Mouse (Mus musculus) cortical plate, adult 2 months (tissue): ENCODE data around the gene Sec22a. TPM values are rescaled to one million over a fixed set of nuclear protein-coding genes. Genes with fewer than 3 reads are reported as not detected.

Experiments
- H3K27ac ChIP-seq: fragments of 200-500 bp; 2 replicates; pipeline ENCODE4 v1.5.1; 2012; ENCODE audit warnings: low read length, control low read depth, inconsistent platforms; ENCODE audit not compliant: insufficient read depth
- H3K4me1 ChIP-seq: fragments of 200-500 bp; 2 replicates; pipeline ENCODE4 v1.6.1; 2011; ENCODE audit warnings: low read length; ENCODE audit not compliant: control insufficient read depth, insufficient read depth
- H3K4me3 ChIP-seq: fragments of 200-500 bp; 2 replicates; pipeline ENCODE4 v1.5.1; 2011; ENCODE audit warnings: mild to moderate bottlenecking, low read length, control low read depth; ENCODE audit not compliant: insufficient read depth
- CTCF ChIP-seq: fragments of 200-500 bp; IDR thresholded peaks from 2 replicates; pipeline ENCODE4 v1.5.1; 2011; ENCODE audit warnings: mild to moderate bottlenecking, control low read depth, low read length; ENCODE audit not compliant: insufficient read depth; ENCODE audit errors: extremely low read depth
- POLR2A ChIP-seq: fragments of 200-500 bp; IDR thresholded peaks from 2 replicates; pipeline ENCODE4 v1.6.1; 2011; ENCODE audit warnings: mild to moderate bottlenecking, low read length, control low read depth; ENCODE audit not compliant: insufficient read depth; ENCODE audit errors: extremely low read depth
- polyA plus RNA-seq: library from polyadenylated mRNA; depleted of rRNA; stranded (reverse); fragments of >200 nt; gene quantifications from 2 replicates; pipeline ENCODE4 v1.2.3, GENCODE M21; 2012

The Sec22a gene
- polyA plus RNA-seq, 1 experiment = 17.9 TPM

DNA sequence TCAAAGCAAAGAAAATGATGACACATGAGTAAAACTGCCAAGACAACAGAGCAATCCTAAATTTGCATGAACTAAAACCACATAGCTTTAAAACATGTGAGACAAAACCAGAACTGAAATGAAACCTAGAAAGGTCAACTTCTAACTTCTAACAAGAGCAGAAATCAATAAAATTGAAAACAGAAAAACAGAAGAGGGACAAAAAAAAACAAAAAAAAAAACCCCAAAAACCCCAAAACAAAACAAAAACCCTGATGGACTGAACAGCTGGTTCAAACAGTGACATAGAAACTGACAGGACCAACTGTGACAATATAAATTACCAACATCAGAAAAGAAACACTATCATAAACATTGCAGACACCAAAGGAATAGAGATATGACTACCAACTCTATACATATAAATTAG is 46.9 kb downstream of the Sec22a start:
- TF ChIP-seq POLR2A (no peak), CTCF (no peak)
- Histone ChIP-seq H3K4me3 (no peak overlapping the region), H3K4me1 (peaks cover 2% of the 10 kb centered on the region; the same call in 1 of the 2 replicates), H3K27ac (no peak overlapping the region)

DNA sequence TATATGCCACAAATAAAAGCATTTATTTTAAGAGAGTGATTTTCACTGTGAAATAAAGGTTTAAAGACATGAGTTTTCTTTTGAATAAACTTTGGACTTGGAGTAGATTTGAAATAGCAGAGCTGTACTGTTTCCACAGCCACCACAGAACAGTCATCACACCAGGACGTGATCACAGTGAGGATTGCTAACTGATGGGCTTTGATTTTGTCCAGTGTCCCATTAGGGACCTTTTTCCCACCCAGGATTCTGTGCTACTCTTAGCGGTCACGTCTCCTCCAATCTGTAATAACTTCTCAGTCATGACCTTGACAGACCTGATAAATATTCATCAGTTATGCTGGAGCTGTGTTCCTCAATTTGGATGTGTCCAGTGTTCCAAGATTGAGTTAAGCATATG is 48.2 kb downstream of the Sec22a start:
- TF ChIP-seq CTCF = no peak
- TF ChIP-seq POLR2A = no peak
- Histone ChIP-seq H3K4me1 (peaks cover 2% of the 10 kb centered on the region; the same call in 1 of the 2 replicates), H3K27ac (no peak overlapping the region), H3K4me3 (no peak overlapping the region)

DNA sequence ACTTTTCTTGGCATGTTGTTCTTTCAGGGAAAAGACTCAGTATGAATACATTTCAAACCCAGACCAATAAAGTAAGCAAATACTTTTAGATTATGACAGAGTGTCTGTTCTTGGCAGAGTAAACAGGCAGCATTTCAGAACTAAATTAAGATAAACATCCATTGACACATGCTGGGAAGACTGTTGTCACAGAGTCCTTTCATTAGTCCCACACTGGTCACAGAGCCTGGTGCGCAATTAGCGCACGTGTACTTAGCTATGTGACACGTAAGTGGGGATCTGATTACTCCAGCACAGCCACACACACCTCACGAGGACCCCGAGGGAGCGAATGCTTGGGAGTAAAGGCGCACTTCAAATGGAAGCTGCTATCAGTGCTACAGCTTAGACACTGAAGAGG is 52.1 kb downstream of the Sec22a start:
- H3K4me1 ChIP-seq = no peaks in the 10 kb centered on the region
- TF ChIP-seq POLR2A = no peak
- no peak for TF ChIP-seq CTCF
- no peak overlapping the region for H3K27ac ChIP-seq
- H3K4me3 ChIP-seq = no peak overlapping the region

DNA sequence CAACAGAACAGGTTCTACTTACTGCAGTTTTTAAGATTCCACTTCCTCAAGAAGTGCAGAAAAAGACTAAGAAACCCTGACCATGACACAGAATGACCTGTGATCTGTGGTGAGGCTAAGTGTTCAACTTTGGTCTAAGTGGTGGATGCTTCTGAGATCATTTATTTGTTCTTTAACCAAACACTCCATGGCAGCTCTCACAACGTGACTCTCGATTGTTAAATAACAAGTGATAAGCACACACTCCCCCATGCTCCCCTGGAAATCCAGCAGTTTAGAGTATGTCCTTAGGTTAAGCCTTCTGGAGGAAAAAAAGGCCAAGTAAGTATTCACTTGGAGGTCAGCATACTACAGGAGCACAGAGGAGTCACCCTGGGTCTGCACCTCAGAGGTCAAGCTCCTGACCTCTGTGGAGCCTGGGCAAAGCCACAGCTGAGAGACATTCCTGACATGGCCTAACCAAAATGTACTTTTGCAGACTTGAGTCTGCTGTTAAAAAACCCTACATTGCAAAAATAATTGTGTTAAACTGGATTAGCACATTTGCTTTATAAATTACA is 53.1 kb downstream of the Sec22a start:
- no peak overlapping the region for H3K27ac ChIP-seq
- TF ChIP-seq POLR2A (no peak), CTCF (no peak)
- H3K4me3 ChIP-seq = no peak overlapping the region
- no peaks in the 10 kb centered on the region for H3K4me1 ChIP-seq

DNA sequence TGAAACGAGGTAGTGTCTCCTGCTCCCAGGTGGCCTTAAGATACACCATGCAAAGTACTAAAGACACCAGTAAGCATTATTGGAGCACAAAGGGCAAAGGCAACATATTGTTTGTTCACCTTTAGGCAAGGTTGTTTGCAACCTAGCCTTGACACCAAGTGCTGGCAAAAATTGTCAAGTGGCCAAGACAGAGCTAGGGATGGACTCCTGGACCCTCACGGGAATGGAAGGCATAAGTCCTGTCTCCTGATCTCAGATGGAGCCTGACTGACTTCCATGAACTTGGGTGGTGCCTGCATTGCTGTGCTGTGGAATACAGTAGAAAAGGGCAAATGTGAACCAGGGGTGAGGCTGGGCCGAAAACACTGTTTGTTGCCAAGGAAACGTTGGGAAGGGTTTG is 54.1 kb downstream of the Sec22a start:
- Histone ChIP-seq H3K27ac (no peak overlapping the region), H3K4me3 (no peak overlapping the region), H3K4me1 (no peaks in the 10 kb centered on the region)
- TF ChIP-seq CTCF = no peak
- TF ChIP-seq POLR2A = no peak

DNA sequence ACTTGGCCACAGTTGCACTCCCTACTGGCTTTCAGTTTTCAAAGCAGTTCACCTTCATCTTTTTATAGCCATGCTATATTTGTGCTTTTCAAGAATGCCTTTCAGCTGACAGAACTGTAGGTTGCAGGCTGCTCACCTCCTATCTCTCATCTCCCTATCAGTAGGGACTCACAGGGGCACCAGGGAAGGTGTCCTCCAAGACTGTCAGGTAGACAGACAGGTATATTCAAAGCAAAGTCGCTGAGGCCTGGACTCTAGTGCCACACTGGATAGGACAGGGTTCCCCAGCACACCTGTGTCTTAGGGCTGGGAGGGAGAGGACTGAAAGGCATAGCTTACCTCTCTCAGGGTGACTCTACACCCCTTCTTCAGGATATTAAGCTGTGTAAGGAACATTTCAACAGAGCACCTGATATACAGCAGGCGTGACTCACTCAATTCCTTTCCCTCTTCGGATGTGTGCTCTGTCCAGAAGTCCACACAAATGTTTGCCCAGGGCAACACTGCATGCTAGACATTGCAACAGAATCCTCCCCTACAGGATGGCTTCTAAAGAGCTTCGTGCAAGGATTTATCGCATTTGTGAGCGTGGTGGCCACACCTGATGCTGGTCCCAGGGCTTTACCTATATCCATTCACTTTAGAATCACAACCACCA is 55.1 kb downstream of the Sec22a start:
- Histone ChIP-seq H3K4me3 (no peak overlapping the region), H3K27ac (no peak overlapping the region), H3K4me1 (no peaks in the 10 kb centered on the region)
- TF ChIP-seq CTCF (no peak), POLR2A (no peak)

DNA sequence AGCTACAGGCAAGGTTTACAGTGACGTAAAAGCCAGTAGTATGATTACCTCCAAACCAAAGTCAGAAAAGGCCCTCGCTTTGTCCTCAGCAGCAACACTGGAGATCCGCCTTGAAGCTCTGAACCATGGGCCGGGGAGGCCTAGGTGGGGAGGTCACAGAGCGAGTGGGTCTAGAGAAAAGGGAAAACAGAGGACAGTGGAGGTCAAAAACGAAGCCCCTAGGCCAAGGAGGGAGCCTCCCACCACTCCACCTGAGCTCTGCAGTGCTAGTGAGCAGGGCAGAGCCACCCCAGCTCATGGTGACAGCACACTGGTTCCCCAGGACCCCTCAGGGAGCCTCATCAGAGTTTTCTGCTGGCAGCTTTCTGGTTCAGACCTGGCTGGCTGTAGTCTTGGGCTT is 55.7 kb downstream of the Sec22a start:
- no peak overlapping the region for H3K4me3 ChIP-seq
- H3K4me1 ChIP-seq = no peaks in the 10 kb centered on the region
- no peak for TF ChIP-seq CTCF
- TF ChIP-seq POLR2A = no peak

DNA sequence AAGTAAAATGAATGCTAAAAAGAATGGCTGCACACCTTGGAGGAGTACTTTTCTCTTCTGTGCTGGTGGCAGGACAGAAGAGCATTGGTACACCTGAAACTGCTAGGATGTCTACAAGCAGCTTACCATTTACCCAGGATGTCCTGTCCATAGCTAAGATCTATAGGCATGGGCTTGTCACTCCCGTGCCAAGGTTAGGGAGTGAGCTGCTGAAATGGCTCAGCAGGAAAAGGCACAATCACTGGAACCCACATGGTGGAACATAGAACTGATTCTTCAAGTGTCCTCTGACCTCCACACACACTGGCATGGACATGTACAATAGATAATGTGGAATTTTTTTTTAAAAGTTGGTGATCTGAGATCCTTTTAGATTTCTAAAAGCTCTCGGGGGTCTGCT is 56.4 kb downstream of the Sec22a start:
- TF ChIP-seq POLR2A = no peak
- no peak for TF ChIP-seq CTCF
- H3K4me1 ChIP-seq = no peaks in the 10 kb centered on the region
- no peak overlapping the region for H3K4me3 ChIP-seq
- no peak overlapping the region for H3K27ac ChIP-seq

More for the DNA sequence above, 55.7 kb downstream of the Sec22a start:
- no peak overlapping the region for H3K27ac ChIP-seq

DNA sequence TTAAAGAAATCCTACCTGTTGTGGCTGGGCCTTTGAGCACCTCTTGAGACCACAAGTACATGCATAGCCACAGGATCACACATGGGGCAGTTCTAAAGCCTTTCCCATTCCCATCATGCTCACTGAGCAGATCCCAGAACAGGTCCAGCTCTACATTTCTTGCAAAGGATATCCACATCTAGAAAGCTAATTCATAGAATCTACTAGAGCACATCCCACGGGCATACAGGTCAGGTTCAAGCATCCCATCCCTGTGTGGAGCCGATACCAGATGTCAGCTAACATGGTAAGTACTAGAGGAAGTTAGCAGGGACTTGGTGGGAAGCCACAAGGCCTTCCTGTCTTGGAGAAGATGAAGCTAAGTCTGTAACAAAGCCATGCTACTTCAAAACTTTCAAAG is 57.1 kb downstream of the Sec22a start:
- no peak overlapping the region for H3K4me3 ChIP-seq
- no peaks in the 10 kb centered on the region for H3K4me1 ChIP-seq
- H3K27ac ChIP-seq = no peak overlapping the region
- TF ChIP-seq POLR2A (no peak), CTCF (no peak)

DNA sequence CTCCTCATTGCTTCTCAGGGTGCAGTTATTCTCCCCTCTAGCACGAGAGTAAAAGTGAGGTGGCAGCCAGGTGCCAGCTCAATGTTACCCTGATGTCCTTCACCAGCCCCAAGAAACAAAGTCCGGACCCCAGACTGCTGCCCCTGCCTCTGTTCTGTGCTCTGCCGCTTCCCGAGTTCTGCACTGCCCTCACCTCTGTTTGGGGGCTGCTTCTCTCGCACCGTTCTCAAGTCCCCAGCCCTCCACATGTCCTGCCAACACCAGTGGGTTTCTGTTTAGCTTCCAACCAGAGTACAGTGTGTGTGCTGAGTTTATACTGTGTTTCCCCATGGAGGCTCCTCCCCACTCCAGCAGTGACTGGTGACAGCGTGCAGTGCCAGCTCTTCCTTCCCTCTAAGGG is 58.5 kb downstream of the Sec22a start:
- no peaks in the 10 kb centered on the region for H3K4me1 ChIP-seq
- no peak overlapping the region for H3K4me3 ChIP-seq
- no peak overlapping the region for H3K27ac ChIP-seq
- no peak for TF ChIP-seq POLR2A
- TF ChIP-seq CTCF = no peak
